ENCODE assay signal across 11 mouse cellular contexts in genomic region chrX:75129474-75129873, GRCm38 (mm10). TPM values are rescaled to one million over a fixed set of nuclear protein-coding genes. Genes with fewer than 3 reads are reported as not detected.
DNase-seq lines count a peak whose midpoint lies in the region; ATAC-seq and TF ChIP-seq lines count a peak whose summit lies in the region.
"Had no signal": no experiment of that assay in that cellular context is flagged by ENCODE, and none has a peak within 500 bp of the region (broad histone marks: within the 10 kb centered on the region; RNA-seq: fewer than 3 reads in every experiment).

No protein-coding gene starts in this region.

- no peak for TF ChIP-seq CTCF in liver, embryonic 14.5 days (IDR thresholded peaks at IDR 0.05; ENCODE audit: low read depth)

- no peak for TF ChIP-seq EP300 in liver, embryonic 14.5 days (IDR thresholded peaks at IDR 0.05; ENCODE audit: low read depth)

- DNase-seq in heart, embryonic 10.5 days (ENCODE audit: low spot score) = no peak
- DNase-seq in thymus, postnatal 25 days = peak; percentile 2
- no peak for DNase-seq in thymus, postnatal 4 days
- peak; percentile 50 to 61 (median 58) for DNase-seq in liver, embryonic 14.5 days (ENCODE audit: low read depth in 3 of 3, low spot score in 3 of 3)
- no peak for DNase-seq in frontal cortex, postnatal 36 days (ENCODE audit: low spot score in 2 of 2)
- no peak for DNase-seq in layer of hippocampus, postnatal 14 days (ENCODE audit: low spot score in 2 of 2)
- no peak for DNase-seq in lung, postnatal 14 days
- DNase-seq: cerebellum, postnatal 10 days; thymus, adult 2 months had no signal

- H3K4me1 ChIP-seq in heart, embryonic 16.5 days (ENCODE audit: control insufficient read depth, insufficient read depth, low read length) = no peaks in the 10 kb centered on the region
- H3K4me1 ChIP-seq in heart, embryonic 10.5 days = no peaks in the 10 kb centered on the region
- peaks cover 6 to 11% of the 10 kb centered on the region in 2 experiments; a peak in 3 of 4 replicates for H3K4me1 ChIP-seq in liver, embryonic 14.5 days (replicated peaks; ENCODE audit: control insufficient read depth in 2 of 2, insufficient read depth in 2 of 2, low read length in 1 of 2)

- no peak overlapping the region for H3K27ac ChIP-seq in heart, embryonic 16.5 days (ENCODE audit: low read length)
- H3K27ac ChIP-seq in heart, embryonic 10.5 days = no peak overlapping the region
- peak overlapping the region; percentile 92 for H3K27ac ChIP-seq in liver, embryonic 14.5 days

- no peak overlapping the region for H3K9ac ChIP-seq in heart, embryonic 16.5 days (ENCODE audit: low read length)
- peak overlapping the region; percentile 83 for H3K9ac ChIP-seq in liver, embryonic 14.5 days (replicated peaks)

- 0 out of 2 replicates have a peak, but pooled peaks cover 3% of the 10 kb centered on the region for H3K36me3 ChIP-seq in heart, embryonic 16.5 days (ENCODE audit: control insufficient read depth, insufficient read depth)
- H3K36me3 ChIP-seq in heart, embryonic 10.5 days = 0 out of 2 replicates have a peak, but pooled peaks cover 2% of the 10 kb centered on the region
- peaks cover 11% of the 10 kb centered on the region for H3K36me3 ChIP-seq in liver, embryonic 14.5 days (replicated peaks; ENCODE audit: control insufficient read depth, insufficient read depth, low read depth)

- no peaks in the 10 kb centered on the region for H3K9me3 ChIP-seq in heart, embryonic 16.5 days (replicated peaks; ENCODE audit: control insufficient read depth, low read length)
- no peaks in the 10 kb centered on the region for H3K9me3 ChIP-seq in heart, embryonic 10.5 days
- no peaks in the 10 kb centered on the region for H3K9me3 ChIP-seq in liver, embryonic 14.5 days (ENCODE audit: control insufficient read depth, low read length)

- H3K4me3 ChIP-seq in heart, embryonic 16.5 days (ENCODE audit: low read length) = 0 out of 2 replicates have a peak overlapping the region, but pooled peaks have one; percentile 14
- no peak overlapping the region for H3K4me3 ChIP-seq in heart, embryonic 10.5 days
- H3K4me3 ChIP-seq in liver, embryonic 14.5 days (ENCODE audit: insufficient read depth in 1 of 2, low read depth in 2 of 2, low read length in 2 of 2) = peak overlapping the region; percentile 78 to 85

- H3K27me3 ChIP-seq in heart, embryonic 16.5 days (ENCODE audit: control insufficient read depth, insufficient read depth, low read length) = no peaks in the 10 kb centered on the region
- H3K27me3 ChIP-seq in heart, embryonic 10.5 days (ENCODE audit: insufficient read depth, poor library complexity, severe bottlenecking) = no peaks in the 10 kb centered on the region
- no peaks in the 10 kb centered on the region for H3K27me3 ChIP-seq in liver, embryonic 14.5 days (ENCODE audit: control insufficient read depth, insufficient read depth, low read length)

- peak overlapping the region; percentile 20; the same call in 1 of the 2 replicates for H3K4me2 ChIP-seq in heart, embryonic 16.5 days (ENCODE audit: low read depth, low read length)
- H3K4me2 ChIP-seq in liver, embryonic 14.5 days (ENCODE audit: low read depth) = peak overlapping the region; percentile 77

- no peak for ATAC-seq in heart, embryonic 16.5 days (replicated peaks; ENCODE audit: extremely low read depth, insufficient read depth, low FRiP score)
- ATAC-seq in liver, embryonic 14.5 days (ENCODE audit: insufficient read depth) = peak; percentile 17; the same call in 1 of the 2 replicates

- WGBS in heart, embryonic 16.5 days = 44% methylated on average over 2 of the region's 2 CpGs
- WGBS in heart, embryonic 10.5 days = 67% methylated on average over 2 of the region's 2 CpGs
- WGBS in liver, embryonic 14.5 days (ENCODE audit: insufficient replicate concordance) = 2% methylated on average over 2 of the region's 2 CpGs

RNA-seq across cellular contexts. Expression of gene Mpp1, which starts 1.3 kb away (rescaled TPM):
- polyA plus RNA-seq in heart, embryonic 16.5 days (2015; fragmentation: Nextera tagmentation; extraction: Ambion mirVana) = 45.8 and 52.2 TPM in 2 replicates
- polyA plus RNA-seq in heart, embryonic 10.5 days (2016; fragmentation: Nextera tagmentation; extraction: Ambion mirVana) = 24.1 and 30.2 TPM in 2 replicates
- 44.1 and 63.9 TPM in 2 replicates for polyA plus RNA-seq in liver, embryonic 14.5 days (2012; rRNA removed)
- 90.4 and 97.8 TPM in 2 replicates for polyA plus RNA-seq in liver, embryonic 14.5 days (2014; fragmentation: Nextera tagmentation; extraction: Ambion mirVana)
- 10 to 100 TPM; 27.4 to 30.0 TPM for total RNA-seq in layer of hippocampus, postnatal 14 days (2021)

RNA-seq across cellular contexts. Expression of gene Dkc1, which starts 33.8 kb away (rescaled TPM):
- polyA plus RNA-seq in heart, embryonic 16.5 days (2015; fragmentation: Nextera tagmentation; extraction: Ambion mirVana) = 68.9 and 82.9 TPM in 2 replicates
- 120 and 155 TPM in 2 replicates for polyA plus RNA-seq in heart, embryonic 10.5 days (2016; fragmentation: Nextera tagmentation; extraction: Ambion mirVana)
- 31.9 and 48.1 TPM in 2 replicates for polyA plus RNA-seq in liver, embryonic 14.5 days (2012; rRNA removed)
- polyA plus RNA-seq in liver, embryonic 14.5 days (2014; fragmentation: Nextera tagmentation; extraction: Ambion mirVana) = 69.3 and 82.8 TPM in 2 replicates
- total RNA-seq in layer of hippocampus, postnatal 14 days (2021) = 10 to 100 TPM; 24.0 to 26.2 TPM

RNA-seq across cellular contexts. Expression of gene Smim9, which starts 34.1 kb away (rescaled TPM):
- not detected in 2 replicates for polyA plus RNA-seq in heart, embryonic 16.5 days (2015; fragmentation: Nextera tagmentation; extraction: Ambion mirVana)
- polyA plus RNA-seq in heart, embryonic 10.5 days (2016; fragmentation: Nextera tagmentation; extraction: Ambion mirVana) = not detected in 2 replicates
- not detected in 2 replicates for polyA plus RNA-seq in liver, embryonic 14.5 days (2012; rRNA removed)
- polyA plus RNA-seq in liver, embryonic 14.5 days (2014; fragmentation: Nextera tagmentation; extraction: Ambion mirVana) = not detected in 2 replicates
- not detected for total RNA-seq in layer of hippocampus, postnatal 14 days (2021)
- total RNA-seq: midbrain, postnatal 0 days had no signal
- polyA plus RNA-seq: midbrain, postnatal 0 days; thymus, adult 2 months had no signal

RNA-seq across cellular contexts. Expression of gene Gab3, which starts 44.2 kb away (rescaled TPM):
- 4.0 and 4.9 TPM in 2 replicates for polyA plus RNA-seq in heart, embryonic 16.5 days (2015; fragmentation: Nextera tagmentation; extraction: Ambion mirVana)
- 0.92 and 1.7 TPM in 2 replicates for polyA plus RNA-seq in heart, embryonic 10.5 days (2016; fragmentation: Nextera tagmentation; extraction: Ambion mirVana)
- 0.57 and 0.63 TPM in 2 replicates for polyA plus RNA-seq in liver, embryonic 14.5 days (2012; rRNA removed)
- polyA plus RNA-seq in liver, embryonic 14.5 days (2014; fragmentation: Nextera tagmentation; extraction: Ambion mirVana) = 0.56 and 0.69 TPM in 2 replicates
- 1 to 10 TPM; 1.9 to 2.8 TPM for total RNA-seq in layer of hippocampus, postnatal 14 days (2021)

Comparison
In these comparisons a context has a peak if more than half of its experiments do, and no peak if none do; other contexts are left out.
1. DNase-seq: peak in thymus, postnatal 25 days (single experiment) and liver, embryonic 14.5 days (3 of 3); none in heart, embryonic 10.5 days (single experiment), thymus, postnatal 4 days (single experiment), frontal cortex, postnatal 36 days (0 of 2), layer of hippocampus, postnatal 14 days (0 of 2) and lung, postnatal 14 days (single experiment).